Mouse (Mus musculus): ENCODE measurements around the gene Sptbn2.

DNA sequence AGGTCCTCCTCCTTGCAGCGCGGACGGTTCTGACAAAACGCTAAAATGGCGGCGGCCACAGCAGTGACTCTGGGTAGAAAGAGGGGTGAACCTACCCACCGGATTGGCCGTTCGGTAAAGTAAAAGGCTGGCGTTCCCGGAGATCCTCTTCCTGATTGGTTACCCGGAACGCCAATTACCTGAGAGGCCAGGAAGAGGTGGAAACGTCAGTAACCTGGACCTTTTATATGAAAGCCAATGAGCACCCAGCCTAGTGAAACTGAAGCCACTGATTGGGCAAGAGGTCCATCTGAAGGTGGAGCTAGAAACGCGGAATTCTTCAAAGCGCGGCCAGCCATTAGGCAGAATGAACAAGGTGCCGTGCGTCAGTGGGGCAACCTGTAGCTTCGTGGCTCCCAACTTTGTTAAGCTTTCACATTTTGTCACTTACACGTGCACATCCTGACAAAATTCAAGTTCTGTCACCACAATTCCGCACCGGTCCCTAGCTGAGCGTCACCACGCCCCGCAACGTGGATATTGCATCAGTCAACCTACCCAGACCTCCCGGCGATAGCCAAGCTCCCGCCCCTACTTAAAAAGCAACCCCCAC is 83.0 kb downstream of the Sptbn2 start, which contains the start of gene Rbm4:
- TF ChIP-seq CTCF (IDR thresholded peaks at IDR 0.05; ENCODE audit: extremely low read depth, insufficient read depth, low read length): no peak
- TF ChIP-seq POLR2A (IDR thresholded peaks at IDR 0.05; ENCODE audit: extremely low read depth, insufficient read depth, low read length): peak; percentile 87

Measured in cortical plate, adult 2 months (tissue).